Mouse (Mus musculus) cerebellum, postnatal 36 days (tissue): ENCODE data around the gene Tspan3.

Source experiments
- DNase-seq, 2 experiments: peaks; one replicate each; pipeline ENCODE4 v3.0.0; 2021 to 2022; ENCODE audit warnings: mixed read lengths in 2 of 2

The Tspan3 gene

GRCm38 (mm10) chr9:56107527-56107926, 57.8 kb downstream of the Tspan3 start:
- no peak for DNase-seq

- no peak for DNase-seq
These were observed 58.8 kb downstream of the Tspan3 start for GRCm38 (mm10) chr9:56106274-56107072.

- DNase-seq, result no peak
These were observed 60.4 kb downstream of the Tspan3 start for GRCm38 (mm10) chr9:56104921-56105320.

- DNase-seq, result no peak
These were observed 64.3 kb downstream of the Tspan3 start for GRCm38 (mm10) chr9:56101022-56101421.

- DNase-seq, result no peak
These were observed 65.2 kb downstream of the Tspan3 start for GRCm38 (mm10) chr9:56100041-56100522.

GRCm38 (mm10) chr9:56097584-56098298, 67.5 kb downstream of the Tspan3 start:
- no peak for DNase-seq

- DNase-seq, result no peak
These were observed 73.2 kb downstream of the Tspan3 start for GRCm38 (mm10) chr9:56092102-56092501.

- DNase-seq, result no peak
These were observed 74.6 kb downstream of the Tspan3 start for GRCm38 (mm10) chr9:56090546-56091225.

GRCm38 (mm10) chr9:56089778-56090520, 75.3 kb downstream of the Tspan3 start, which contains the start of gene Pstpip1:
TSS of gene Pstpip1 (plus strand) at chr9:56089962.
- peak; percentile 23 to 53 for DNase-seq

- DNase-seq, result no peak
These were observed 78.8 kb downstream of the Tspan3 start for GRCm38 (mm10) chr9:56086524-56086923.
